Mouse (Mus musculus) thymus, adult 2 months (tissue): ENCODE data around the gene Hdc.

ENCODE experiments used
- CTCF ChIP-seq: fragments of 200-500 bp; IDR thresholded peaks from 2 replicates; pipeline ENCODE4 v1.5.1; 2012; ENCODE audit warnings: mild to moderate bottlenecking, control low read depth, low read length, moderate library complexity, borderline replicate concordance; ENCODE audit not compliant: control insufficient read depth, poor library complexity, insufficient read depth; ENCODE audit errors: extremely low read depth
- POLR2A ChIP-seq: fragments of 200-500 bp; IDR thresholded peaks from 2 replicates; pipeline ENCODE4 v1.6.1; 2012; ENCODE audit warnings: mild to moderate bottlenecking, low read length, control low read depth, moderate library complexity; ENCODE audit not compliant: control insufficient read depth, poor library complexity, insufficient read depth; ENCODE audit errors: extremely low read depth

DNA sequence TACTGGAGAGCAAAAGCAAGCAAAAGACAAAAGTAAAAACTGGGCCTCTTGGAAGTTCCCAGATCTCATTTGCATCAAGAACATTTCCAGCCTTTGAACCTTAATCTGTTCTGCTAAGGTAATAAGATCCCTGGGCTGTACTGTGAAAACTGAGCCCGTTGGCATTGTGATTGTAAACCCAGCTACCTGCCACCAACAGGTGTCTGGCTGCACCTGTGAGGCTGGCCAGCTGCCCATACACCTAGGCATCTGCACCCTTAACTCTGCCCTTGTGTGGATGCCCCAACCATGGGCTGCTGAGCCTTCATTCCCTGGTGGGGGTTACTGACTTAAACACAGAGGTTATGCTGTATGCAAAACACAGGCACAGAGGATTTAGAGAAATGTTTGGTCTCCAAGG, 46.9 kb downstream of the Hdc start:
- no peak for TF ChIP-seq POLR2A
- no peak for TF ChIP-seq CTCF
